Mouse (Mus musculus): ENCODE measurements around the gene Ammecr1. TPM values are rescaled to one million over a fixed set of nuclear protein-coding genes. Genes with fewer than 3 reads are reported as not detected.

Gene Ammecr1
- total RNA-seq, 2 experiments from 2014 or later: 36.4 to 79.6 TPM

DNA sequence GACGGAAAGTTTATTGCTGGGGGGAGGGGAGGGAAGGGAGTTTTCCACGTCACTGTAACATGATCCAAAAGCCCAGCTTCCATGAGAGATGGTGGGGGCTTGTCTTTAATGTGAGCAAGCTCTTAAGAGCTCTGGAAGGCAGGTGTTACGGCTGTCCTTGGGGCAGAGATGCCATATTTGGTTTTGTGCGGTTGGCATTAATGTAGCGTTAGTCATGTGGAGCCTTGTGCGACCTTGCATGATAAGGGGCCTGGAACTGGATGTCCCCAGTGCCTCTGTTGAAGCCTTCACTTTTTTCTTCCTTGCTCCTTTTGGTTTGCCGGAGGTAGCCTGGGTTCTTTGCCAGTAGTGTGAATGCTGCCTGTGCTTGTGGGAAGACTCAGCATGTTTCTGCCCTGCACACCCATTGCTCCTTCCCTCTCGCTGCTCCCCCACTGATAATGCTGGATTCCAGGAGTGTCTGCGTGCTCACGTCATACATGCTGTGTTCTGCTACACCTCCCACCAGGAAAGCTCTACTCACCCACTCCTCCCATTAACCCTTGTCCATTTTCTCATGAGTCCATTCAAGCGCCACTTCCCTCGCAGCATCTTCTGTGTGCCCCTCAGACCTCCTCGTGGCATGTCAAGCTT is 133.2 kb downstream of the Ammecr1 start:
- no peak for ATAC-seq (replicated peaks; ENCODE audit: low FRiP score, poor library complexity, severe bottlenecking)

DNA sequence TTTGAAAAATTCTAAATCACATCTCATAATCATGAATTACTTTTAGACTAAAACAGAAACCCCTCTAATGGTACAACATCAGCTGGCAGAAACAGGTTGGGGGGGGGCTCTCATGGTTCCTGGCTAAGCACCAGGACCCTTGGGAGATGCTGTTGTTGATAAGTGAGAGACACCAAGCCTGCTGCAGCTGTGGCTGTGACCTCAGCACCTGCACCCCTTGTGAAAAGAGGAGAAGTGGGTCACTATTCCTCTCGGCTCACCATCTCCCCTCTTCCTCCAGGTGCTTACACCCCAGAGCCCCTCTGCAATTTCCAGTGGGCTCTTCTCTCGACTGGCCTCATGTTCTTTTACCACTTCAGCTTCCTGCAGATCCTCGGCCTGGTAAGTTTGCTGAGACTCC is 134.3 kb downstream of the Ammecr1 start:
- ATAC-seq (replicated peaks; ENCODE audit: low FRiP score, poor library complexity, severe bottlenecking): no peak

GRCm38 (mm10) chrX:142830572-142830971 is 136.0 kb downstream of the Ammecr1 start:
- ATAC-seq (replicated peaks; ENCODE audit: low FRiP score, poor library complexity, severe bottlenecking): no peak

DNA sequence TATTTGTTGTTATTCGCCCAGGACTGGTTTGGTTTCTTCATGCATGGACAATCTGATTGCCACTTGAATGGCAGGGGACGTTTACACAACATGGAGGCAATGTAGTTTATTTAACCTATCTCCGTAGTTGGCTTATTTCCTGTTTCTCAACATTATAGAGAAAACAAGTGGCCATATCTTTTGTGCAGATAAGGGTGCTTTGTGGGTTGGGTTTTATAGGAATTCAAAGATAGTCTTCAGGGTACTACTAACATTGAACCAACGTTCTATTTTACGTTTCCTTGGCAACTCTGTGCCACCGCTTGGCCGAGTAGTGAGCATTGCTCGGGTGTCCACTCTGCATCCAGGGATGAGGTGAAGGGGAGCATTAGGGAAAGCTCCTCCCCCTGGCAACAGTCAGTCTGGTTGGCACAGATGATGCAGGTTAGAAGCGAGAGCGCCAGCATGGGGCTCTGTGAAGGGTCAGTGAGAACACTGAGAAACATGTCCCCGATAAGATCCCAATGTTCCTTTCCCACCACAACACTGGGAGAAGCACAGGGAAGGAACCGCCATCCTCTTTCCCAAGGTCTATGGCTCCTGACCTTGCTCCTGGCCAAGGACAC is 136.6 kb downstream of the Ammecr1 start:
- ATAC-seq (replicated peaks; ENCODE audit: low FRiP score, poor library complexity, severe bottlenecking): no peak

DNA sequence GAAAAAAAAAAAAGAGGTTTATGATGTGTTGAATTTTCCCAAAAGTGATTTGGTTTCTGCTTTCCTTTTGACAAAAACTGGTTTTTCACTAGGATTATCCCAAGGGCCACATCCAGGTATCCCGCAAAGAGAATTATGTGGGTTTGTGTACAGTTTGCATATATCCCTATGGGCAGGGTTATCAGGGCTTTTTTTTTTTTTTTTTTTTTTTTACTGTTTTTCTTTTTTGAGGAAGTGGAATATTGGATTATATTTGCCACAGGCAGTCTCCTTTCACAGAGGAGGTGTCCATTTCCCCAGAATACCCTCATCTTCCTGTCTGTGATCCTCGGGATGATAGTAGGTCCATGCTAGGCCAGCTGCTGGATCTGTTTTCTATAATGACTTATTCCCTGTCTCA is 137.3 kb downstream of the Ammecr1 start:
- ATAC-seq (replicated peaks; ENCODE audit: low FRiP score, poor library complexity, severe bottlenecking): no peak

DNA sequence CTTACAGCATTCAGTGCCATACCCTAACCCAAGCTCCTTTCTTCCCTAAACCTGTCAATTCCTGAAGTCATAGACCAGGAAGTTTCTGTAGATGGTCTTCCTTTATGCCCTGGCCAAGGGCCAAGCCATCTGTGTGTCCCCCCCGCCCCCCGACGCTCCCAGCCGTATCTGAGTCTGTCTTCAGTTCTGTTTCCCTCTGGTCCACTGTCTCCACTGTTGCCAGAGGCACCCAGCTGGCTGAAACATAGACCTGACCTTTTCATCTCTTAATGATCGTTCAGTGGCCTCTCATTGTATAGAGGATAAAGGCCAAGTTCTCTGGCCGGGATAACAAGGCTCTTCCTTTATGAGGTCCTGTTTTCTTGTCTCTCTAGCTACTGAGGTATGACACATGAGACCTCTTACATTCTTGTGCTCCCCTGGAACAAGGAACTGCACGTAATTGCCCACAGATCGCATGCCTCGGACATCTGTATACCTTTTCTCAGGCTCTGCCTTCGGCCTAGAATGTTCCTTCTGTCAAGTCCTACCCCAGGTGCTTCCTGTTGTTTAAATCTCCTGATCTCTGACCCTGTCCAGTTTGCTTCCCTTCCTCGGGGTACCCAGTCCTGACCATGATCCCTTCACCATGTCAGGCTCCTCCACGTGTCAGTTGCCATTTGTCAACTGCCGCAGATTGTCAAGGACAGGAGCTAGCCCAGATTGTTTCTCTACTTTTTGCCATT is 138.2 kb downstream of the Ammecr1 start:
- no peak for ATAC-seq (replicated peaks; ENCODE audit: low FRiP score, poor library complexity, severe bottlenecking)

DNA sequence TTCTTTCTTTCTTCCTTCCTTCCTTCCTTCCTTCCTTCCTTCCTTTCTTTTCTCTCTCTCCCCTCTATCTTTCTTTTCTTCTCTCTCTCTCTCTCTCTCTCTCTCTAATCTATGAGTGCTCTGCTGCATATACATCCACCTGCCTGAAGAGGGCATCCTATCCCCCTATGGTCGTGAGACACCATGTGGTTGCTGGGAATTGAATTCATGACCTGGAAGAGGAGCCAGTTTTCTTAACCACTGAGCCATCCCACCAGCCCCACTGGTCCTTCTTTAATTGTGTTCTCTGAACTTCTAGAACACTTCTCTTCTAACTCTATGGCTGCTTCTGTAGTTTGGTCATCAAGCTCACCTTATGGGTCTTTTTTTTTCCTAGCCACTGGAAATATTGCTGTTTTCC is 138.9 kb downstream of the Ammecr1 start:
- no peak for ATAC-seq (replicated peaks; ENCODE audit: low FRiP score, poor library complexity, severe bottlenecking)

DNA sequence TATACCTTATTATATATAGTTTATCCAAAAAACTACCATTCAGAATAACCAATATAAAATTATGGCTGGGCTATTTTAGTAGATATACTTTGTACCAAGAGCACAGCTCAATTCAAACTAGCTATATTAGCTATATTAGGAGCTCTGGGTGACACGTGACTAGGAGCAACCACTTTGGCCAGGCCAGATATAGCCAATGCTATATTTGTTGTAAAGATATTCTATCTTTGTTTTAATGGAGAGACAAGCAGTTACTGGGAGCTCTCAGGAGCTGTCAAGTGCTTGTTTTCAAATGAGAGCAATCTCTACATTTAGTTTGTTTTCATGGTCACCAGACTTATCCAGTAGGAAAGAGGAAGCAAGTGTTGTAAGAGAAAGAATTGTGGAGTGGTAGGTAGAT is 141.2 kb downstream of the Ammecr1 start:
- ATAC-seq (replicated peaks; ENCODE audit: low FRiP score, poor library complexity, severe bottlenecking): no peak

DNA sequence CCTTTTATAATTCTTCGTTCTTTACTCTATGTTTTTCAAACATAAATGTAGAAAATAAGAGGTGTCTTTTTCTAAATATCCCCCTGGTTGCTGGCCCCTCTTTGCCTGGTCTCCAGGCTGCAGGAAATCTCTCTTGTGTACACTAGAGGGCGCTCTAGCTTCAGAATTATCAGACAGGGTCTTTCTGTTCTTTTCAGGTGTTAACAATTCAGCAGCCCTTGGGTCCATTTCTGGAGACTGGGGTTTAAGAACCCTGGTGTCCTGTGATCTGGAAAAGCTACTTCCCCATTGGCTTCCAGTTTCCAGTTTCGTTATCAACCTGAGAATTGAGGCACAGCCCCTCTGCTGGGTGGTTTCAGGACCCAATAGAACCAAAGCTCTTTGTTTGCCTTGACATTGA is 144.7 kb downstream of the Ammecr1 start:
- ATAC-seq (replicated peaks; ENCODE audit: low FRiP score, poor library complexity, severe bottlenecking): no peak

- no peak for ATAC-seq (replicated peaks; ENCODE audit: low FRiP score, poor library complexity, severe bottlenecking)
Measured at GRCm38 (mm10) chrX:142821239-142821638, 145.3 kb downstream of the Ammecr1 start.

GRCm38 (mm10) chrX:142818057-142818682 is 148.4 kb downstream of the Ammecr1 start:
- no peak for ATAC-seq (replicated peaks; ENCODE audit: low FRiP score, poor library complexity, severe bottlenecking)

DNA sequence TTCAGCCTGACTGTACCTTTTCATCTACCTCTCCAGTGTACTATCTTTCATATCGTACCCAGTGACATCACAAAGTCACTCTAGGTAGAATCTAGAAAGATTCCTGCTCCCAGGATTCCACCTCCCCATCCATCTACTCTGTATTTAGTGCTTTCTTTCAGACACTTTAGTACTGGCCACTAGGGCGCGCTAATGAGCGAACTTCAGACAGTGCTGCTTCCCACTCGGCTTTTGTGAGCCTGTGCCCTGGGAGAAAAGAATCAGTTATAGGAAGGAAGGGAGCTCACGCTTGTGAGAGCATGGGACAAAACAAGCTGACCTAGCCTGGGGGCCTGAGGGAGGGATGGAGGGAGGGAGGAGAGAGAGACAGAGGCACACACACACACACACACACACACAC is 153.4 kb downstream of the Ammecr1 start:
- ATAC-seq (replicated peaks; ENCODE audit: low FRiP score, poor library complexity, severe bottlenecking): no peak

DNA sequence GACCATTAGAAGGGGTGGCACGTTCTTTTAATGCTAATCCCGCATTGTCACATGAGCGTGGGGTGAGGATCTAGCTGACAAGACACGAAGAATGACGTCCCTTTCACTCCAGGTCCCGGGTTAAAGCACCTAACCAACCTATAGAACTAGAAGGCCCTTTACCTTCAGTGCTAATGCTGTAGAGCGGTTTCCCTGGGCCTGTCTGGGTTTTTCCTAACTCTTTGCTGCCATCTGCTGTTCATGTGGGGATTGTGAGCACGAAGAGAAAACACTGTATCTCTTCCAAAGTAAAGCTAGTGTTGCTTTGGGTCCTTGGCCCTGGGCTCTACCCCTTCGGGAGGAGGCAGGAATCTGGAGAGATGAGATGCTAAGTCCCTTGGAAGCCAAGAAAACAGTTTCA is 158.1 kb downstream of the Ammecr1 start:
- no peak for ATAC-seq (replicated peaks; ENCODE audit: low FRiP score, poor library complexity, severe bottlenecking)

GRCm38 (mm10) chrX:142806620-142807061 is 159.9 kb downstream of the Ammecr1 start:
- no peak for ATAC-seq (replicated peaks; ENCODE audit: low FRiP score, poor library complexity, severe bottlenecking)

- ATAC-seq (replicated peaks; ENCODE audit: low FRiP score, poor library complexity, severe bottlenecking): no peak
Measured at GRCm38 (mm10) chrX:142806126-142806525, 160.4 kb downstream of the Ammecr1 start.

DNA sequence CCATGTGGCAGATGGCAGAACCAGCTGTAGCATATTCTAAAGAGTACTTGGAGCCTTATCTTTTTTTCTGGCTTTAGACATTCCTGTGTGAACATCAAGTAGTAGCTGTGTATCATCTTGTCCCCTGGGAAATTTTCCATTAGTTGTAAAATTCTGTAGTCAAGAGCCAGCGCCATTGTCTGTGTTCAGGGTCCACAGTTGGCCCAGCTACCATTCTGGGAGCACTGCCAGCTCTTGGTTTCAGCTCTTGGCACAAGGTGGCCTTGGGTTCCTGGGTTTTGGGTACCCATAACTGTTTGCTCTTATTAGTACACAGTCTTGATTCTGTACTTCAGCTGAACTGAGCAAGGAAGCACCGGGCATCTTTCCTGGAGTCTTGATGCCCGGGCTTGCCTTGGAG is 161.9 kb downstream of the Ammecr1 start:
- ATAC-seq (replicated peaks; ENCODE audit: low FRiP score, poor library complexity, severe bottlenecking): no peak

Other genes with a start within 250 kb of the Ammecr1 start
- not detected in 2 replicates for gene Rtl9, start 132.9 kb upstream of the Ammecr1 start, total RNA-seq (2015; ENCODE audit: low replicate concordance)
- gene Rtl9, start 132.9 kb upstream of the Ammecr1 start, total RNA-seq (2017; ENCODE audit: low replicate concordance): not detected in 2 replicates

Data from erythroid progenitor cell, adult 5-6 weeks (primary cell).